Mouse (Mus musculus) effector memory CD4-positive, alpha-beta T cell, adult 7 months (primary cell): ENCODE measurements around the gene Gm3298. TPM values are rescaled to one million over a fixed set of nuclear protein-coding genes. Genes with fewer than 3 reads are reported as not detected.

ENCODE experiments used
- polyA plus RNA-seq: library from polyadenylated mRNA; unstranded; fragments of 100-300 nt; shearing (Covaris generic); gene quantifications from one replicate; pipeline ENCODE4 v1.2.1, GENCODE M21; 2017

Gene Gm3298
- not detected for polyA plus RNA-seq

GRCm38 (mm10) chr14:5015591-5015990 is at the start of gene Gm3298:
TSS of gene Gm3298 (plus strand) at chr14:5015891.

GRCm38 (mm10) chr14:4983635-4984034 is 32.1 kb upstream of the Gm3298 start, which contains the start of gene Gm8297:
TSS of gene Gm8297 (plus strand) at chr14:4983935.

GRCm38 (mm10) chr14:5050329-5050728 is 34.6 kb downstream of the Gm3298 start, which contains the start of gene 4930555G01Rik:
TSS of gene 4930555G01Rik (plus strand) at chr14:5050629.

Other genes starting within 250 kb of the Gm3298 start
- not detected for gene Gm9602, start 239.6 kb upstream of the Gm3298 start, polyA plus RNA-seq
- gene Gm3269, start 177.8 kb upstream of the Gm3298 start, polyA plus RNA-seq = not detected
- gene Gm3264, start 160.3 kb upstream of the Gm3298 start, polyA plus RNA-seq = not detected
- not detected for gene Gm3278, start 123.5 kb upstream of the Gm3298 start, polyA plus RNA-seq
- gene Gm8297, start 32.0 kb upstream of the Gm3298 start, polyA plus RNA-seq = not detected
- gene 4930555G01Rik, start 34.7 kb downstream of the Gm3298 start, polyA plus RNA-seq = 0.35 TPM
- gene Gm8281, start 55.1 kb downstream of the Gm3298 start, polyA plus RNA-seq = not detected
- gene Gm8279, start 115.6 kb downstream of the Gm3298 start, polyA plus RNA-seq = not detected
- not detected for gene Gm3317, start 148.6 kb downstream of the Gm3298 start, polyA plus RNA-seq
- not detected for gene Gm8271, start 169.9 kb downstream of the Gm3298 start, polyA plus RNA-seq
- not detected for gene Gm3526, start 244.7 kb downstream of the Gm3298 start, polyA plus RNA-seq